ENCODE assay signal across 20 mouse cellular contexts in the genomic region with DNA sequence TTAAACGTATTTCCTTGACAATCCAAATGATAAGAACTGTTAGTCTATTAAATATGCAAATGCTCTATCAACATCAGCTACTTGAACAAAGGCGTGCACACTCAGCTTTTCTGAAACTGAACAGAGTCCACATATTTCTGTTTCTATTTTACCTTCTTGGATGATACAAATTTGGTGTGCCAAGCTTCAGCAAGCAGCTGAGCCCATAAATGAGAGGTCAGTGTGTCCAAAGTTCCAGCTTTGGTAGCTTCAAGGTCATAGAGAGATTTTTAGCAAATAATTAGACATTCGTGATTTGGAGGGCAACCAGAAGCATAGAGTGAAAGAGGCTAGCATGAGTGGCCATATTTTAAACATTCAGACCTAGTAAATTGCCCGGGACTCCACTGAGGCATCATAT.
"Had no signal": no experiment of that assay in that cellular context is flagged by ENCODE, and none has a peak within 500 bp of the region (broad histone marks: within the 10 kb centered on the region; RNA-seq: fewer than 3 reads in every experiment).

No protein-coding gene starts in this region.

- DNase-seq: lung, adult 2 months; lung, postnatal 14 days; lung, postnatal 36 days; midbrain, embryonic 14.5 days; right cerebral cortex, postnatal 14 days; thymus, adult 2 months; thymus, postnatal 25 days; thymus, postnatal 4 days had no signal

- H3K36me3 ChIP-seq: lung, embryonic 15.5 days; midbrain, embryonic 10.5 days; midbrain, embryonic 12.5 days; neural tube, embryonic 13.5 days; neural tube, embryonic 15.5 days; stomach, embryonic 15.5 days had no signal

- H3K9ac ChIP-seq: lung, embryonic 15.5 days; midbrain, embryonic 12.5 days; neural tube, embryonic 13.5 days; neural tube, embryonic 15.5 days; stomach, embryonic 15.5 days had no signal

- H3K4me1 ChIP-seq: lung, embryonic 15.5 days; midbrain, embryonic 10.5 days; midbrain, embryonic 12.5 days; neural tube, embryonic 13.5 days; neural tube, embryonic 15.5 days; stomach, embryonic 15.5 days had no signal

- H3K4me3 ChIP-seq: lung, embryonic 15.5 days; midbrain, embryonic 10.5 days; midbrain, embryonic 12.5 days; myocyte; neural tube, embryonic 13.5 days; neural tube, embryonic 15.5 days; stomach, embryonic 15.5 days had no signal

- H3K9me3 ChIP-seq: lung, embryonic 15.5 days; megakaryocyte, embryonic 14.5 days; midbrain, embryonic 10.5 days; midbrain, embryonic 12.5 days; neural tube, embryonic 13.5 days; neural tube, embryonic 15.5 days; stomach, embryonic 15.5 days had no signal

- H3K27me3 ChIP-seq: lung, embryonic 15.5 days; megakaryocyte, embryonic 14.5 days; midbrain, embryonic 12.5 days; neural tube, embryonic 13.5 days; neural tube, embryonic 15.5 days; stomach, embryonic 15.5 days had no signal

- H3K4me2 ChIP-seq: lung, embryonic 15.5 days; midbrain, embryonic 12.5 days; neural tube, embryonic 13.5 days; neural tube, embryonic 15.5 days; stomach, embryonic 15.5 days had no signal

- ATAC-seq: lung, postnatal 0 days; midbrain, embryonic 16.5 days had no signal

- H3K27ac ChIP-seq: lung, embryonic 15.5 days; macrophage; midbrain, embryonic 10.5 days; midbrain, embryonic 12.5 days; neural tube, embryonic 13.5 days; neural tube, embryonic 15.5 days; stomach, embryonic 15.5 days; stomach, postnatal 0 days had no signal
